Mouse (Mus musculus) stomach, embryonic 15.5 days (tissue): ENCODE results near the gene Macrod2. TPM values are rescaled to one million over a fixed set of nuclear protein-coding genes. Genes with fewer than 3 reads are reported as not detected.

Experiments used
- ATAC-seq: fragments of 200-750 bp; cut with Nextera tagmentation; 2 replicates; pipeline ENCODE4 v1.8.0; 2017; ENCODE audit warnings: low read depth, moderate number of reproducible peaks, moderate TSS enrichment; ENCODE audit not compliant: insufficient read depth, low FRiP score
- H3K27ac ChIP-seq: fragments of 300-500 bp; sonication (generic); 2 replicates; pipeline ENCODE4 v1.5.1; 2015; ENCODE audit warnings: mild to moderate bottlenecking, inconsistent platforms
- H3K27me3 ChIP-seq: fragments of 300-500 bp; sonication (generic); replicated peaks from 2 replicates; pipeline ENCODE4 v1.6.1; 2015; ENCODE audit warnings: inconsistent platforms
- H3K36me3 ChIP-seq: fragments of 300-500 bp; sonication (generic); 2 replicates; pipeline ENCODE4 v1.6.1; 2015; ENCODE audit warnings: inconsistent platforms
- H3K4me1 ChIP-seq: fragments of 300-500 bp; sonication (generic); 2 replicates; pipeline ENCODE4 v1.6.1; 2015; ENCODE audit warnings: inconsistent platforms
- H3K4me2 ChIP-seq: fragments of 300-500 bp; sonication (generic); 2 replicates; pipeline ENCODE4 v1.6.1; 2015; ENCODE audit warnings: mild to moderate bottlenecking, inconsistent platforms
- H3K4me3 ChIP-seq: fragments of 300-500 bp; sonication (generic); replicated peaks from 2 replicates; pipeline ENCODE4 v1.5.1; 2015; ENCODE audit warnings: inconsistent platforms
- H3K9ac ChIP-seq: fragments of 300-500 bp; sonication (generic); 2 replicates; pipeline ENCODE4 v1.6.1; 2015; ENCODE audit warnings: inconsistent platforms
- H3K9me3 ChIP-seq: fragments of 300-500 bp; sonication (generic); 2 replicates; pipeline ENCODE4 v1.6.1; 2016; ENCODE audit warnings: inconsistent platforms
- WGBS: fragments of 180-500 bp; shearing (Covaris S2); methylation state at CpG from one replicate; pipeline ENCODE4 v1.1.7; 2015; 5-methylcytosine and 5-hydroxymethylcytosine counted together
- polyA plus RNA-seq: library from polyadenylated mRNA; unstranded; fragments of >200 nt; fragmentation: Nextera tagmentation; extraction: Ambion mirVana; gene quantifications from 2 replicates; pipeline ENCODE4 v1.2.1, GENCODE M21; 2015

Gene Macrod2
- polyA plus RNA-seq, 1 experiment from 2014 or later, result 40.8 TPM

DNA sequence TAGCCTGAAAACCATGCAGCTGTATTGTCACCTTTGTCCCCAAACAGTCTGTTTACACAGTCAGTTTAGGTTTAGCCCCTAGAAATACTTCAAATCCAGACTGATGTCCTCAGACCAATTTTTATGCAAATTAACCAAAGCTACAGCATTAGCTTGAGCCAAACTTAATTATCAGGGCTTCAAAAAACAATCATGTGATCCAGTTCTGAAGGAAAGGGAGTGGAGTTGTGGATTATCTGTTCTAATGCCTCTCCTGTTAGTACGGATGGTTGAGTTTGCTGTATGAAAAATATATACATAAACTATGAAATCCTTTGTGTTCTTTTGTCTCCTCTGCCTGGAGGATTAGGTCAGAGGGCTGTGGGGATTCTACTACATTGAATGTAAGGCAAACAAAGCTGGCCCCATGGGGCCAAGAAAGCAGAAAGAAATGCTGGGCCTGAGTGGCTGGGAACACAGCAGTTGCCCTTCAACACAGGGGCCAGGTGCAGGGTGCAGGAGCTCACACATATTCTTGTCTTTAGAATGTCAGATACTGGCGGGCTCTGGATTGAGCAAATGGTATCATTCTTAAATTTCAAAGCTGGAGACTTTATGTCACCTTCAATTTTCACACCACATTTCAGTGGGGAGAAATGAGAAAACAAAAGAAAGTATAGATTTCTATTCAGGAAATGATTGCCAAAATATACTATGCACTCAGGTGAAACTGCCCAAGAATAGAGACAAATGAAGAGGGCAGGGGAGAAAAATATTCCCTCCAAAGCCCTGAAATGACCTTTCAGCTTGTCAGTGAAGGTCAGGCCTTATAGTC is 1908.2 kb downstream of the Macrod2 start:
- H3K27ac ChIP-seq, result no peak overlapping the region
- H3K27me3 ChIP-seq, result no peaks in the 10 kb centered on the region

DNA sequence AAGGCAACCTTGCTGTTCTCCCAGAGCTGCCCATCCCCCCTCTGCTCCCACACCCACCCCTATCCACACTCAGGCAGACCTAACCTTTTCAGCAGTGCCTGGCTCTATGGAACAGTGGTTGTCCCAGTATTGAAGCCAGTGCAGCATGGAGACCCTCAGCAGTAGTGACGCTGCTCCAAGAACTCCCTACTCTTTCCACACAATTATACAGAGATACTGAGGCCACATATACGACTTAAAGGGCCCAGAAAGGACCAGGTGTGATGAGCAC is 1908.7 kb downstream of the Macrod2 start:
- no peak overlapping the region for H3K4me3 ChIP-seq
- no peaks in the 10 kb centered on the region for H3K9me3 ChIP-seq
- WGBS, result 72% methylated on average over 2 of the region's 2 CpGs
- H3K36me3 ChIP-seq, result no peaks in the 10 kb centered on the region
- no peaks in the 10 kb centered on the region for H3K4me1 ChIP-seq
- no peak overlapping the region for H3K4me2 ChIP-seq
- H3K27me3 ChIP-seq, result no peaks in the 10 kb centered on the region
- H3K27ac ChIP-seq, result no peak overlapping the region
- no peak overlapping the region for H3K9ac ChIP-seq
- ATAC-seq, result no peak

More for the DNA sequence above, 1908.2 kb downstream of the Macrod2 start:
- WGBS, result 30% methylated on average over 2 of the region's 2 CpGs
- no peaks in the 10 kb centered on the region for H3K36me3 ChIP-seq
- ATAC-seq, result no peak
- no peak overlapping the region for H3K4me2 ChIP-seq
- H3K9me3 ChIP-seq, result no peaks in the 10 kb centered on the region
- no peaks in the 10 kb centered on the region for H3K4me1 ChIP-seq
- no peak overlapping the region for H3K4me3 ChIP-seq
- no peak overlapping the region for H3K9ac ChIP-seq

- 62% methylated on average over 3 of the region's 3 CpGs for WGBS
These were observed 1928.0 kb downstream of the Macrod2 start for GRCm38 (mm10) chr2:142323158-142323557.

DNA sequence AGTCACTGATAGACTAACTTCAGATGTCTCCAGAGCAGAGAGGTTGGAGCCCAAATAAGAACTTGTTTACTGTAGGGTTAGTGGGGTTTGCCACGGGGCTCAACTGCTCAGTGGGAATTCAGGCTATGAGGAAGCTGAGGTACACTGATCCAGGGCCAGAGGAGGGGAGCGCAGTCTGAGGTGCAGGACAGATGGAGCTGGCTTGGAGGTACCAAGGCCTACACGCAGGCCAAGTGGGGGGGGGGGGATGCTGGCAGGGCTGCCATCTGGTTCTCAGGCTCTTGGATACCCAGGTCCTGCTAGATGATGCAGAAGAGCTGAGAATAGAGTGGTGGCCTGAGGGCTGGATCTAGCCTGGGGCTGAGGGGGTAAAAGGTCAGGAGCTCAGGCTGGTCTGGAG is 1931.6 kb downstream of the Macrod2 start:
- WGBS, result 91% methylated on average over 3 of the region's 3 CpGs
- Histone ChIP-seq H3K4me2 (no peak overlapping the region), H3K36me3 (no peaks in the 10 kb centered on the region), H3K9ac (no peak overlapping the region), H3K27ac (no peak overlapping the region), H3K27me3 (no peaks in the 10 kb centered on the region), H3K4me1 (no peaks in the 10 kb centered on the region), H3K4me3 (no peak overlapping the region), H3K9me3 (no peaks in the 10 kb centered on the region)
- ATAC-seq, result no peak; the same call in 1 of the 2 replicates

More at GRCm38 (mm10) chr2:142323158-142323557, 1928.0 kb downstream of the Macrod2 start:
- Histone ChIP-seq H3K9ac (no peak overlapping the region), H3K9me3 (no peaks in the 10 kb centered on the region), H3K4me2 (no peak overlapping the region), H3K27ac (no peak overlapping the region), H3K36me3 (no peaks in the 10 kb centered on the region), H3K4me3 (no peak overlapping the region), H3K4me1 (no peaks in the 10 kb centered on the region), H3K27me3 (no peaks in the 10 kb centered on the region)
- ATAC-seq, result no peak

DNA sequence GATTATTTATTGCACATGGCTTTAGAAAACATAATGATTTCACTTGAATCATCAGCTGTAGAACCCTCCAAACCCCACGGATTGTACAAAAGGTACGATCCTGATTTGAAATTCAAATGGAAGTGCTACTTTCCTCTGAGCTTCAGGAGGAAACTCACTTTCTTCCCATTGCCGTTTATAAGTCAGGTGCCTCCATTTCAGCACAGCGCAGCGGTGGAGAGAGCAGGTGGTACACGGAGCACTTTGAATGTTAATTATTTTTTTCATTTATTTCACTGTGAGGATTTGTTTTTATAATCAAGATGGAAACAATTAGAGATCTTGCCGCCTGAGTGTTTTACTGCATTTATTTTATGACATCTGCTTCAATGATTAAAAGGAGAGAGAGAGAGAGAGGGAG is 1934.7 kb downstream of the Macrod2 start:
- H3K4me2 ChIP-seq, result no peak overlapping the region
- no peaks in the 10 kb centered on the region for H3K36me3 ChIP-seq
- 71% methylated on average over 7 of the region's 7 CpGs for WGBS
- no peak overlapping the region for H3K4me3 ChIP-seq
- no peaks in the 10 kb centered on the region for H3K4me1 ChIP-seq
- H3K9ac ChIP-seq, result no peak overlapping the region
- no peaks in the 10 kb centered on the region for H3K27me3 ChIP-seq
- no peak for ATAC-seq
- H3K9me3 ChIP-seq, result no peaks in the 10 kb centered on the region
- H3K27ac ChIP-seq, result no peak overlapping the region

DNA sequence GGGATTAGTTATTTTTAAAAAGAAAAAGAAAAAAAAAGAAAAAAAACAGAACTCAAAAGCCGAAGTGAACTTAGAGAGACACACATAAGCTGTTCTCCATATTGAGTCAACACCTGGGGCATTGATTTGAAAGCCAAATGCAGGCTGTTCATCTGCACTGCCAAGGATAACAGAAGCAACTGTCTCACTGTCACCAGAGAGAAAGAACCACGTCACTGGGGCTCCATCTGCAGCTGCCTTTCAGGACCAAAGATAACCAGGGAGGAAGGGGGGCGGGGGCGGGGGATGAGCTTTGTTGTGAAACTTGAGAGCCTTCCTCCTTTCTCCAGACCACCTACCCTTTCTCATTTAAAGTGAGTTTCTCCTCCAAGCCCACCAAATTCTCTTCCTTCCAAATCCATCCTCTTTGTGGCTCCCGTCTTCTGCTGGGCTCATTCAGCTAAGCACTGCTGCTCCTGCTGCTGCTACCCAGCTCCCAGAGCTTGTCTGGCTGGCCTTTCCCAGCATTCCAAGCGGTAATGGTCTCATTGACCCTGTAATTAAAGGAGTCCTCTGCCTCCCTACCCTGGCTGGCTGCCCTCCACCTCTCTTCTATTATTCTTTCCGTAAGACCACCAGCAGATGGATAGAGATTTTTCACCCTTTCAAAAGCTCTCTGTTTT is 1939.5 kb downstream of the Macrod2 start:
- no peak overlapping the region for H3K4me3 ChIP-seq
- H3K27me3 ChIP-seq, result no peaks in the 10 kb centered on the region
- no peaks in the 10 kb centered on the region for H3K4me1 ChIP-seq
- H3K9me3 ChIP-seq, result no peaks in the 10 kb centered on the region
- WGBS, result 12% methylated on average over 7 of the region's 7 CpGs
- ATAC-seq, result no peak
- no peak overlapping the region for H3K27ac ChIP-seq
- H3K4me2 ChIP-seq, result no peak overlapping the region
- no peaks in the 10 kb centered on the region for H3K36me3 ChIP-seq
- no peak overlapping the region for H3K9ac ChIP-seq

DNA sequence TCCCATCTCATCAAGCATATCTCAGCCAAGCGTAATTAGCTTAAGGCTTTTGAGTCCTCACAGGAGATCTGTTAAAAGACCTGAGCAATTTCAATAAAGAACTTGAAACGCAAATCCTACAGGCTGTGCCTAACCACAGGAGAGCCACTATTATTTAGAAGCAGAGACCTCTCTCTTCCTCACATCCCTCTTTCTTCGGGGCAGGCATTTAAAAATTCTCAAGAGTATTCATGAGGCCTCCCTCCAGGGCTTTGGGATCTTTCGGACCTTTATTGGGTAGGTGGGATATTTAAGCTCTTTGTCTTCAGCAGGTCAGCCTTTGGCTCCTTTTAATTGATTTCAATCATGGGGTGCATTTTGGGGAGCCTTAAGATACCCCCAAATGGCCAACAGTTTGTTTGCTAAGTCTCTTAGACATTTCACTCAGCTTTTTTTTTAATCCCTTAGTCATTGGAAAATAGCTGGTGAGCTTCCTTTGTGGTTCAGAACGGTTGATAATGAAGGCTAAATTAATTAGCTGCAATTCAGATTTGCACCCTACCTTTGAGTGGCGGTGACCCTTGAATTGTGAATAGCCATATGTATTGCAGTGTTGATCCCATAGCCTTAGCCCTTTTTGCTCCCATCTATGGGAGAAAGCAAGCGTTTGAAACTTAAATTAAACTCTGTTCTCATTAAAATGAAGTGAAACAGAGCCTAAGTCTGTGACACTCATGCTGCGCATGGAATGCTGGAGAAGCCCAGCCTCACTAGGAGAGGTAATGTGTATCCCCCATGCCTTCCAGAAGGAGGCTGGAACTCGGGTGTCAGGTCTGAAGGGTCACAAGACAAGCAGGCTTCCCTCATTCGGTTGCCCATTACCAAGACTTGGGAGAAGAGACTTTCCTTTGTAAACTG is 1940.2 kb downstream of the Macrod2 start:
- Histone ChIP-seq H3K27me3 (no peaks in the 10 kb centered on the region), H3K4me3 (no peak overlapping the region), H3K9me3 (no peaks in the 10 kb centered on the region), H3K4me1 (no peaks in the 10 kb centered on the region), H3K27ac (no peak overlapping the region), H3K9ac (no peak overlapping the region), H3K36me3 (no peaks in the 10 kb centered on the region), H3K4me2 (no peak overlapping the region)
- ATAC-seq, result no peak
- 60% methylated on average over 10 of the region's 10 CpGs for WGBS

DNA sequence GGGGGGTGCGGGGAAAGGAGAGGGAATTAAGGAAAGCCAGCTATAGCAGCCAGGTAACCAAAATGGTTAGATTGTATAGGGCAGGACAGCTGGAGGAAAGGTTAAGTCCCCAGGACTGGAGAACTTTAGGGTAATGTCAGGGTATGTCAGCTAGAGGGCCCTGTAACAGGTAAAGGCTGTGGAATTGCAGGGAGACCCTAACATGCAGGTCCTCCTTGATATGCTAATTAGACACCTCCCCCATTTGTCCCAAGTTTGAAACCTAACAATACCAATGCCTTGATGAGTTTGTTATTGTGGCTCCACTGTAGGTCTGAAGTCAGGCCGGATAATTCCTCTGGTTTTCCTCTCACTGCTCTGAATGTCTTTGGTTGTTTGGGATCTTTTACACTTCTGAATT is 1948.9 kb downstream of the Macrod2 start:
- ATAC-seq, result no peak
- no peak overlapping the region for H3K27ac ChIP-seq
- 64% methylated on average over 1 of the region's 2 CpGs for WGBS

GRCm38 (mm10) chr2:142344758-142345157 is 1949.6 kb downstream of the Macrod2 start:
- WGBS, result 87% methylated on average over 2 of the region's 2 CpGs

More for the DNA sequence above, 1948.9 kb downstream of the Macrod2 start:
- no peaks in the 10 kb centered on the region for H3K4me1 ChIP-seq
- no peaks in the 10 kb centered on the region for H3K27me3 ChIP-seq
- H3K9me3 ChIP-seq, result no peaks in the 10 kb centered on the region
- no peak overlapping the region for H3K9ac ChIP-seq
- no peak overlapping the region for H3K4me3 ChIP-seq
- no peaks in the 10 kb centered on the region for H3K36me3 ChIP-seq
- no peak overlapping the region for H3K4me2 ChIP-seq

GRCm38 (mm10) chr2:142349805-142350204 is 1954.7 kb downstream of the Macrod2 start:
- no peak for ATAC-seq
- Histone ChIP-seq H3K9ac (no peak overlapping the region), H3K27me3 (no peaks in the 10 kb centered on the region), H3K4me2 (no peak overlapping the region), H3K4me1 (no peaks in the 10 kb centered on the region), H3K27ac (no peak overlapping the region), H3K36me3 (no peaks in the 10 kb centered on the region), H3K4me3 (no peak overlapping the region), H3K9me3 (no peaks in the 10 kb centered on the region)

More at GRCm38 (mm10) chr2:142344758-142345157, 1949.6 kb downstream of the Macrod2 start:
- Histone ChIP-seq H3K27me3 (no peaks in the 10 kb centered on the region), H3K27ac (no peak overlapping the region), H3K9me3 (no peaks in the 10 kb centered on the region), H3K9ac (no peak overlapping the region), H3K4me2 (no peak overlapping the region), H3K4me1 (no peaks in the 10 kb centered on the region), H3K4me3 (no peak overlapping the region), H3K36me3 (no peaks in the 10 kb centered on the region)
- no peak for ATAC-seq

DNA sequence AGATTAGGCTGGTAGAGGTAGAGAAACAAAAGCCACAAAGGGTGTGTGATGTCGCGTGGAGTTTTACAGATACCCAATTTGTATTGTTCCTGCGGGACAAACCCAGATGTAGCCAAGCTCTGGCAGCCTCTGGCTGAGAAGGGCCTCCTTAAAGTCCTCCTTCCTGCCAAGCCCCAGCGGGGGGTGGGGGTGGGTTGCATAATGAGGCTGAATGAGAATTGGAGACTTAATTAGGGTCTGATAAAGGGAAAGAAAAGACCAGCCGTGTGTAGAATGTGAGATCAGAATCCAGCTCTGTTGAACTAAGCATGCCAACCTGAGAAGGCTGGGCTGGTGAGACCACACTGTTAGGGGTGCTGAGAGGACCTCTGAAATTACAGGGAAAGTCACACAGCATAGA is 1967.8 kb downstream of the Macrod2 start:
- Histone ChIP-seq H3K4me2 (no peak overlapping the region), H3K4me3 (no peak overlapping the region), H3K4me1 (no peaks in the 10 kb centered on the region), H3K27ac (no peak overlapping the region), H3K9me3 (no peaks in the 10 kb centered on the region), H3K36me3 (no peaks in the 10 kb centered on the region), H3K9ac (no peak overlapping the region), H3K27me3 (no peaks in the 10 kb centered on the region)
- no peak for ATAC-seq
- WGBS, result 23% methylated on average over 5 of the region's 5 CpGs

GRCm38 (mm10) chr2:142373978-142374377 is 1978.9 kb downstream of the Macrod2 start:
- no peak overlapping the region for H3K4me2 ChIP-seq
- H3K4me1 ChIP-seq, result no peaks in the 10 kb centered on the region
- no peak for ATAC-seq
- H3K4me3 ChIP-seq, result no peak overlapping the region
- H3K36me3 ChIP-seq, result no peaks in the 10 kb centered on the region
- H3K27me3 ChIP-seq, result no peaks in the 10 kb centered on the region
- WGBS, result 24% methylated on average over 3 of the region's 3 CpGs
- H3K27ac ChIP-seq, result no peak overlapping the region
- H3K9me3 ChIP-seq, result no peaks in the 10 kb centered on the region
- H3K9ac ChIP-seq, result no peak overlapping the region
